Mouse (Mus musculus) CD4-positive, CD25-positive, alpha-beta regulatory T cell, adult 9 weeks (primary cell): ENCODE results near the gene 6820408C15Rik. TPM values are rescaled to one million over a fixed set of nuclear protein-coding genes. Genes with fewer than 3 reads are reported as not detected.

ENCODE experiments used
- polyA plus RNA-seq: library from polyadenylated mRNA; unstranded; fragments of 100-300 nt; shearing (Covaris generic); gene quantifications from one replicate; pipeline ENCODE4 v1.2.1, GENCODE M21; 2017

The 6820408C15Rik gene
- polyA plus RNA-seq, result 0.33 TPM

DNA sequence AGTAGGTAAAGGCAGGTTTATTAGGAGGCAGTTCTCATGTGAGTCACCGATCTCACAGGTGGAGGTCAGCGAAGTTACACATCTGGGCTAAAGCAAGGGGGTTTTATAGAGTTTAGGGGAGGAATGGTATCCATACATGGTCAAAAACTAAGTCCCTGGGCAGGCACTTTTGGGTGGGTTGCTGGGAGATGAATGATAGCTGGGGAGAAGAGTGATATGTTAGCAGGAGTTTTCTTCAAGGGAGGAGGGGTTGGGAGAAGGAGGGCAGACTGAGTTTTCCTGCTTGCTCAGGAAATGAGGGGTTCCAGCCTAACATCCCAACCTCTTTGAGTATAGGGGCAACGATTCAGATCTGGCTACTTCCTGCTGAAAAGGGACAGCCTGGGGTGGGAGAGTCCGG, at the start of gene 6820408C15Rik:
TSS of gene 6820408C15Rik (plus strand) at position 301 of the 400 bp plus-strand sequence.

DNA sequence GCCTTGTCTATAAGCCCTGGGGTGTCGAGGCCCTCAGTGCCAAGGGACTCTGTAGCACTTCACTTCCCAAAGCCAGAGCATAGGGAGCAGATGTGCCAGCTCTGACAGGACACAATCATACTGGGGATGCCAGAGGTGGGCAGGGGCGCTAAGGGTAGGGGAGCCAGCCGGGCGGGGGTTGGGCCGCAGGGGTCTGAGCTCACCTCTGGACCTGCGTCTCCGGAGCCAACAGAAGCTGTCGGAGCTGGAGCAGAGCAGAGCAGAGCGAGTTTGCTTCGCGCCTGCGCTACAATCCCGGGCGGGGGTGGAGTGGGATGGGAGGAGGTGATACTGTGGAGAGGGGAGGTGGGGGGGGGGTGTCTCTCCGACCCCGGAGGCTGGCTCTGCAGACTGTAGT, 39.0 kb upstream of the 6820408C15Rik start, which contains the start of gene Nrsn2:
TSS of gene Nrsn2 (minus strand) at position 294 of the 397 bp plus-strand sequence.

DNA sequence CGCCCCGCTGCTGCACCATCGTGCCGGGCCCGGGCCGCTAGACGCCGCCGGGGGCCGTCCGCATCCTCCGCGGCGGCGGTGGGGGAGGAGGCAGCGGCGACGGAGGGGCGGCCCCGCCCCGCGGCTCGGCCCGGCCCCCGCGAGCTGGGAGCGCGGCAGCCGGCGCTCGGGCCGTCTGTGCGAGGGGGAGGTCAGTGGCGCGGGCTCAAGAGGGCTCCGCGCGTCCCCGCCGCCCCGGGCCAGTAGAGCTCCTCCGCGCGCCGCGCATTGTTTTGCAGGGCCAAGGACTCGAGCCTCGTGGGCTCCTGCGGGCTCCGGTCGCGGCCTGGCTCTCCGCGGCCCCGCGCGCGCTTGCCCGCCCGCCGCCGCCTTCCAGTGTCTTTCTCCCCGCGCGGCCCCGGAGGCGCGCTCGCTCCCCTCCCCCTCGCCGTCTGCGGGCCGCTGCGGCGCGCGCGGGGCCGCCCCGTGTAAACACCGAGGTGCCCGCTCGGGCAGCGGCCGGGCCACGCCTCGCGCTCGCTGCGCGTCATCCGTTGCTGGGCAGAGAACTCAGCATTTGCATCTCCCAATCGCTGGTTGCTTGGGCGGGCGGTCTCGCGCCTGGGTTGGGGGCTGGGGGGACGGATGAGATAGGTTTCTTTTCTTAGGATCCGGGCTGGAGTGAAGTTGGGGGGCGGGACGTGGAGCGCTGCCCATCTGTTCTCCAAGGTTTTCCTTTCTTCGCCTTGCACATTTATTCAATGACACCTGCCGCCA, 17.5 kb upstream of the 6820408C15Rik start, which contains the start of gene Sox12:
TSS of gene Sox12 (minus strand) at position 384 of the 756 bp plus-strand sequence.

DNA sequence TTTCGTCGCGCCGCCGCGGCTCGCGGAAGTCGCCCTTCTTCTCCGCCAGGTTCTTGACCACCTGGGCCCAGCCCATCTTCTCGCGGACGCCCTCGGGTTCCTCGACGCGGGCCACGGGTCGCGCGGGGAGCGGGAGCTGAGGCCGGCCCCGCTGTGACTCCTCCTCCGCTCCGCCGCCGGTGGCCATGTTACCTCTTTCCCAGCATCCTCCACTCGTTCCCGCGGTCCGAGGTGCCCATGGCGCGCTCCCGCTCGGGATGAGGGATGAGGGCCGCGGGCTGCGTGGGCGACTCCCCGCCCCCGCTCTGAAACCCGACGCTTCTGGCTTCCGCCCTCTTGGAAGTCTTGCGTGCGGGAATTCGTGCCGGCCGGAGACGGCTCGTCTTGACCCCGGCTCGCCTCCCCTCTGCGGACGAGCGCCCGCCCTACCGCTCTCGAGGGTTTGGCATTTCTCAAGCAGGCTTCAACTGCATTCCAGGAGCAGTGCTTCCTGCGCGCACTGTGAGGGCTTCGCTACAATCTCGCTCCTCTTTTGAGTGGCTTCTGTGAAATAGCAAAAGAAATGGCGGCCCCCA, 709 bp upstream of the 6820408C15Rik start, which contains the start of gene Zcchc3:
TSS of gene Zcchc3 (minus strand) at position 437 of the 575 bp plus-strand sequence.

DNA sequence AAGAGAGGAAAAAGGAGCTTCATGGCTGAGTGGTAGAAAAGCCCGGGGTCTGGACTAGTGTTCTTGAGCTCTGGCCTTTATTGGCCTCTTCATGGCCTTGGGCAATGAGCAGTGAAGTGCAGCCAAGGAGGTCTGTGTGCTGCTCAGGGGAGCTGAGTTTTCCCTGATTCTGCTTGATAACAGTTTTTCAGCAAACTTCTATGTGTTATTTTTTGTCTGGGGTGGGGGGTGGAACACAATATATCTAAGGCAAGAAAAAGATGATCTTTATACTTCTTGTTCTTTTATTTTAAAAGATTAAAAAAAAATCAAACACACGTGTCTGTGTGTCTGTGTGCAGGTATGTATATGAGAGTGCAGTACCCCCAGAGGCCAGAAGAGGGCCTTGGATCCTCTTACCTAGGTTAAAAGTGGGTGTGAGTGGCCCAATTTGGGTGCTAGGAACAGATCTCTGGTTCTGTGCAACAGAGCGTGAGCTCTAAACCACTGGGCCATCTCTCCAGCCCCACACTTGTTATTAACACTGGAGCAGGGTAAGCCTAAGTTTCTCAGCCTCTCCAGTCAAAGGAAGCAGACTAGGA, 49.3 kb downstream of the 6820408C15Rik start, which contains the start of gene Defb23:
TSS of gene Defb23 (minus strand) at position 51 of the 581 bp plus-strand sequence.

DNA sequence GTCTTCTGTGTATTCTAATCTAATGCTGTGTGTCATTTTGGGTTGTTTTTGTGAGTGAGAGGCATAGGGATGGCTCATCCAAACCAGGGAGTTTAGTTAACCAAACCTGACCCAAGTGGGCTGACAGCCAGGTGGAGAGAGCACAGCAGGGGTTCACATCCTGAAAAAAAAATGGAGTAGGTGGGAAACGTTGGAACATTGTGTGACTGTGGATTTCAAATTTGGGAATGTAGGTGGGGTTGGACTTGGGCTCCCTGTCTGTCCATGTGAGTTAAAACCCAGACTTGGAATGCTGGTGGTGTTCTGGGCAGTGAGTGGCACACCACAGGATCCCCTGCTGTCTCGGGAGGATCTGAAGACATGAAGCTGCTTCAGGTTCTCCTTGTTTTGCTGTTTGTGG, 61.4 kb downstream of the 6820408C15Rik start, which contains the start of gene Defb20:
TSS of gene Defb20 (plus strand) at position 301 of the 400 bp plus-strand sequence.

DNA sequence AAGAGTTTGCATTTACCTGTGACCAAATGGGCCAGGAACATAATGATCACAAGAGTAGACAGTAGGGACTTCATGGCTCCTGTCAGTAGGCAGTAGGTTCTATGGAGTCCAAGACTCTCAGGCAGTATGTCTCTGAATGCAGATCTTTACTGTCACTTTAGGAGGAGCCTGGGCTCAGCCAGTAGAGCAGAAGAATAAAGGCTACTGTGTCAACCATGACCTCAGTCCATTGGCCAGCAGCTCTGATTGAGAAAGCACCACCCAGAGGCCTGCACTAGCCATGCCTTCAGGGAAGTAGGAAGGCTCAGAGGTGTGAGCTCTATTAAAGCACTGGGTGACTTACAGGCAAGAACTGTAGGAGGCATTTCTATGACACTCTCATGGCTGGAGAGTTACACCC, 74.7 kb downstream of the 6820408C15Rik start, which contains the start of gene Defb22:
TSS of gene Defb22 (minus strand) at position 101 of the 400 bp plus-strand sequence.

Other genes starting within 250 kb of the 6820408C15Rik start
- 58.1 TPM for gene Csnk2a1, start 188.7 kb upstream of the 6820408C15Rik start, polyA plus RNA-seq
- gene Tbc1d20, start 121.8 kb upstream of the 6820408C15Rik start, polyA plus RNA-seq, result 29.9 TPM
- gene Rbck1, start 82.9 kb upstream of the 6820408C15Rik start, polyA plus RNA-seq, result 309 TPM
- 6.1 TPM for gene Trib3, start 71.6 kb upstream of the 6820408C15Rik start, polyA plus RNA-seq
- not detected for gene Nrsn2, start 38.9 kb upstream of the 6820408C15Rik start, polyA plus RNA-seq
- not detected for gene Sox12, start 17.5 kb upstream of the 6820408C15Rik start, polyA plus RNA-seq
- 0.43 TPM for gene Zcchc3, start 560 bp upstream of the 6820408C15Rik start, polyA plus RNA-seq
- not detected for gene Defb23, start 49.0 kb downstream of the 6820408C15Rik start, polyA plus RNA-seq
- gene Defb20, start 61.5 kb downstream of the 6820408C15Rik start, polyA plus RNA-seq, result not detected
- not detected for gene Defb22, start 74.6 kb downstream of the 6820408C15Rik start, polyA plus RNA-seq
- not detected for gene Defb26, start 96.1 kb downstream of the 6820408C15Rik start, polyA plus RNA-seq
- not detected for gene Defb28, start 102.7 kb downstream of the 6820408C15Rik start, polyA plus RNA-seq
- not detected for gene Defb29, start 124.5 kb downstream of the 6820408C15Rik start, polyA plus RNA-seq
- not detected for gene Gm17416, start 153.8 kb downstream of the 6820408C15Rik start, polyA plus RNA-seq
- gene Defb21, start 157.2 kb downstream of the 6820408C15Rik start, polyA plus RNA-seq, result not detected
- gene Defb19, start 164.7 kb downstream of the 6820408C15Rik start, polyA plus RNA-seq, result not detected
- not detected for gene Defb45, start 183.8 kb downstream of the 6820408C15Rik start, polyA plus RNA-seq
- not detected for gene Defb36, start 188.7 kb downstream of the 6820408C15Rik start, polyA plus RNA-seq
- not detected for gene Defb25, start 207.5 kb downstream of the 6820408C15Rik start, polyA plus RNA-seq
- not detected for gene Rem1, start 211.4 kb downstream of the 6820408C15Rik start, polyA plus RNA-seq